Mouse (Mus musculus) ovary, postnatal 14 days (tissue): ENCODE measurements at regions not wholly inside any gene's neighbourhood (a gene's known extent, or its start where the extent isn't known, plus 50 kb on each side); places are given as distances from the start of the nearest gene placed in this dataset.

ENCODE experiments used
- DNase-seq: peaks from one replicate; pipeline ENCODE4 v3.0.0; 2022; ENCODE audit warnings: low spot score

DNA sequence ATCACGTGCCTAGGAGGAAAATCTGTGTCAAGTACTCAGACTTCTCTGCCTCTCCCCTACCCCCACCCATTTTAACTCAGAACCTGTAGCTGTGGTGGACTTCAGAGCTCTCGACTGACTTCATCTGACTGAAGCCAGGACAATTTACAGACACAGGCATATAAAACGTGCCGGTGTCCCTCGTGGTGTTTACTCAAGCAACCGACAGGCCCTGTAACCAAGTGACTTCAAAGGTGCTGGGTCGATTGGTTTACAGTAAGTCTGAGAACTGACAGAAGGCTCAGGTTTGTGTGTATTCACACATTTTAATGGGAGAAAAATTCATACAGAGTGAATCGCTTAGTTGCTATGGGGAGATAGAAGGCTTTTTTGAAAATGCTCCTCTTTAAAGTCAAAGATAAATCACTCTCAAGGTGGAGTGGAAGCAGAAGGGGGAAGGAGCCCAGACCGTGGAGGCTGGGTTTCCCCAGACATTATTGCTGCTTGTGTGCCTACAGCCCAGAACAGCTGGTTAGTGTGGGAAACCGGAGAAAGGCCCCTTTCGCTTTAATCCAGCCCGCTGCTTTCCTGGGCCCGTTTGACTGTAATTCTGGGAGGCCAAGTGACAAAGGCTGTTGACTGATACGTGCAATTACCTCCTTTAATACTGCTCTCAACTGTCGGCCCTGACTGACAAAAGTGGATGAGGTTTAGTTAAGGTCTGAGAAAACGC, 218.6 kb downstream of the Sox2 start:
- no peak for DNase-seq

- DNase-seq = no peak
Observed at GRCm38 (mm10) chr3:34869911-34870310, 219.7 kb downstream of the Sox2 start.

DNA sequence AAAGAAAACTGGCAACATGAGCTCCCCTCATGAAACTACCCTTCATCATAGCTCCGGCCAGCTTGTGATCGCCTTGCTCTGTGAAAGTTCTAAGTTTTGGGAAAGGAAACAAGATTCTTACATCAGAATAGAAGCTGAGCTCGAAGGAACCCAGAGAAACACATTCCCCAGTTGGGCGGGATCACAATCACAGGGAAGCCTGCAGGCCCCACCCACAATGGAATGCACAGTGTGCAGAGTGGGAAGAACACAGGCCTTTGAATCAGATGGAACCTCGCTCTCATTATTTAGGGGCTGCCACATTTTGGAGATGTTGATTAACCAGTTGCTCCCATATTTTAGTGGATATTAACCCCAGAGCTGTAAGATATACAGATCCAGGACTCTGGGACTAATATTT, 234.9 kb downstream of the Sox2 start:
- no peak for DNase-seq

GRCm38 (mm10) chr3:34893381-34893780, 243.2 kb downstream of the Sox2 start:
- DNase-seq = no peak

- DNase-seq = no peak
Observed at GRCm38 (mm10) chr3:34903106-34903505, 252.9 kb downstream of the Sox2 start.

DNA sequence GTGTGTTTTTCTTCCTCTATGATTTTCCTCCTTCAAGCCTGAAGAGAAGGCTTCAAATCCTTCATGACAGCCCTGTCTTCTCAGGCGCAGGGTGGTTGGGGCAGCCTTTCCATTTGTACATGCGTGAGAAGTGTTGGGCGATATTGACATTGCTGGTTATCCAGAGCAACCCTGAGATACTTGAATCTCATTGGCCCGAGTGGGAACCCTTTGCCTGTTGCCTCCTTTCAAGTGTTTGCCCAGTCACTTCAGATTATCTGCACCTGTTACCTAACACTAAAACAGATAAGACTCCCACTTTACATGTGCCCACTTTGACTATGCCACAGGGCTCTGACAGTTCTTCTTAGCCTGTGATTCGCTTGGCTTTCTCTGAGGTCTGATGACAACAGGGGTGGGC, 258.3 kb downstream of the Sox2 start:
- no peak for DNase-seq

GRCm38 (mm10) chr3:34909350-34909749, 259.1 kb downstream of the Sox2 start:
- DNase-seq = no peak

DNA sequence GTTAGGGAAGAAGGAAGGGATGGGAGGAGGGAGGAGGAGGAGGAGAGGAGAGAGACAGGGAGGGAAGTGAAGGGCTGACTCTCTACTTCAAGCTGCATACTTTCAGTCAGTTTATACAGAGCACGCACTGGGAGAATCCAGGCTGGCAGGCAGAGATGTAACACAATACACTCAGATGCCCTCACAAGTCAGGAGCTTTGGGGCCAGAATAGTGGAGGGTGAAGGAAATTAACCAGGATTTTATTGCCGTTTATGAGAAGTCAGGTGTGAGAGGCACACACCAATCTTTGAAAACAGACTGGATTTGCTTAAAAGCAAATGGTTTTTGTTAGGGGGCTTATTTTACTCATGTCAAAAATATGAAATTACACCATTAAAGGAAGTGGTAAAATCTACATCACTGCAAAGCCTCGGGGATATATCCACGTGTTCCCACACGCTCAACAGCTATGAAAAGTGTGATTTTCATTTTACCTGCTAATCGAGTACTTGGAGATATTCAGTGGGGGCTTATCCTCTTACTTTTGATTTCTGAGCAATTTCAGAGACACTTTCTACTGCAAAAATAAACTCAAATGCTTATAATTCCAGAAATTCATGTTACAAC, 268.2 kb downstream of the Sox2 start:
- no peak for DNase-seq

DNA sequence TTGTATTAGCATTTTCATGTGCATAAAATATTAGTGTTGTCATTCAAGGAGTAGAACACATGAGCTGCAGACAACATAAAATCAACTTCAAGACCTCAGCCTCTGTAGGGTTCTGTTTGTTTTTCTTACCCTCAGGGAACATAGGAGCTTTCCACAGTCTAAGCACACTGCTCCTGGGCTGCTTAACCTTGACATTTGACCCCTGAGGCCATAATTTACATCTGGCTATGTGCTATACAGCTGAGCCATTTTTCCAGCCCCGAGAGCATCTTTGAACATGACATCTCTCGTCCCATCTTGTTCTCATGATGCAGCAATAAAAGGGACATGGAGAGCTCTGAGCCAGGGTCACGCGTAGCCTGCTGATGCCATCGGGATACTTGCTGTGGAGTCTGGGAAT, 270.3 kb downstream of the Sox2 start:
- no peak for DNase-seq

DNA sequence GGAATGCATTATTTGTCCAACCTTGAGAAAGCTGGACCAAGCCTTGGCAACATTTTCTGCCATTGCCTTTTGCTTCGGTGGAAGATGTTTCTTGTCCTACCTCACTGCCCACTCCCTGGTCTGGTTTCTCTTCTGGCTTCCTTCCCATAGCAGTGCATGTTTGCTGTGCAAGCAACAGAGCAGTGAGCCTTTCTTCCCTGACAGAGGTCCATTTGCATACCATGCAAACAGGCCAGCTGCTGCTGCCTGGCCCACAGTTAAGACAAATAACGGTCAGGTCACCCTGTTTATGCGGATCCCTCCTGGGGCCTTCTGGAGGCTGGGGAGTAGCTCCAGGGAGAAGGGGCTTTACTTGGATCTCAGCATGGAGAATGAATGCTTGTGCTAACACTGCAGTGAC, 299.7 kb downstream of the Sox2 start:
- DNase-seq = no peak

GRCm38 (mm10) chr3:34956183-34956582, 306.0 kb downstream of the Sox2 start:
- DNase-seq = no peak

- no peak for DNase-seq
Observed at GRCm38 (mm10) chr3:34959044-34959521, 308.9 kb downstream of the Sox2 start.

DNA sequence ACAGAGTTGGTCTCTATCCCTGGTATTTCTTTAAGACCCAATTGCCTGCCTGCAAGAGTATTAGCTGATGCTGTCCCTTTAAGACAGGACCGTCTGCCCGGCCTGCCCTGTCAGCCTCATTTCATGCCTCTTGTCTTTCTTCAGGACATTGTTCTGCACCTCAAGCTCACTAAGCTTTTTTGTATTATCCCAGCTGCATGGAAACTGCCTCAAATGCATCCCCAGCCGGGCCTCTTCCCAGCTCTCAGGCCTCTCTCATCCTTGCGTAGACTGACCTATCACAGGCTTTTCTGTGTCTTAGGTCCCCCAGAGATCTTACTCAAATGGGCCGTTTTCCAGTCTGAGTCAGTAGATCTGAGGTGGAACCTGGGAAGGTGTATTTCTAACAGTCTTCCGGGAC, 316.2 kb downstream of the Sox2 start:
- no peak for DNase-seq

- DNase-seq = no peak
Observed at GRCm38 (mm10) chr3:34967911-34968310, 317.7 kb downstream of the Sox2 start.

- DNase-seq = no peak
Observed at GRCm38 (mm10) chr3:34971536-34971935, 321.3 kb downstream of the Sox2 start.

GRCm38 (mm10) chr3:34974371-34974770, 324.2 kb downstream of the Sox2 start:
- DNase-seq = no peak
